Mouse (Mus musculus): ENCODE results near the gene 1700025B11Rik.
"Not testable (repeated sequence)": the region's sequence is repeated elsewhere in the genome, so short reads cannot be mapped to it uniquely, and the experiment has no call there.

Gene 1700025B11Rik

GRCm38 (mm10) chr15:77561792-77562191, at the start of gene 1700025B11Rik:
Gene 1700025B11Rik (minus strand): TSS chr15:77561892.
- no peak for DNase-seq (ENCODE audit: inconsistent age in 2 of 2, low spot score in 1 of 2)

- DNase-seq (ENCODE audit: inconsistent age in 2 of 2, low spot score in 1 of 2) = no peak
Observed at GRCm38 (mm10) chr15:77606069-77606468, 44.4 kb upstream of the 1700025B11Rik start.

GRCm38 (mm10) chr15:77598958-77599357, 37.3 kb upstream of the 1700025B11Rik start, which contains the start of gene Gm36245:
Gene Gm36245 (plus strand): TSS chr15:77599258.
- no peak for DNase-seq (ENCODE audit: inconsistent age in 2 of 2, low spot score in 1 of 2)

- DNase-seq (ENCODE audit: inconsistent age in 2 of 2, low spot score in 1 of 2) = peak in 1 of 2 experiments; percentile 32
Observed at GRCm38 (mm10) chr15:77598429-77598828, 36.7 kb upstream of the 1700025B11Rik start.

GRCm38 (mm10) chr15:77595961-77596360, 34.3 kb upstream of the 1700025B11Rik start, which contains the start of gene Apol10b:
Gene Apol10b (minus strand): TSS chr15:77596125.
- DNase-seq (ENCODE audit: inconsistent age in 2 of 2, low spot score in 1 of 2) = peak in 1 of 2 experiments; percentile 42

- DNase-seq (ENCODE audit: inconsistent age in 2 of 2, low spot score in 1 of 2) = no peak
Observed at GRCm38 (mm10) chr15:77593557-77593956, 31.9 kb upstream of the 1700025B11Rik start.

GRCm38 (mm10) chr15:77590881-77591280, 29.2 kb upstream of the 1700025B11Rik start:
- no peak for DNase-seq (ENCODE audit: inconsistent age in 2 of 2, low spot score in 1 of 2)

GRCm38 (mm10) chr15:77588981-77589380, 27.3 kb upstream of the 1700025B11Rik start:
- no peak for DNase-seq (ENCODE audit: inconsistent age in 2 of 2, low spot score in 1 of 2)

GRCm38 (mm10) chr15:77587026-77587425, 25.3 kb upstream of the 1700025B11Rik start:
- peak in 1 of 2 experiments; percentile 60 for DNase-seq (ENCODE audit: inconsistent age in 2 of 2, low spot score in 1 of 2)

- peak; percentile 8 to 32 for DNase-seq (ENCODE audit: inconsistent age in 2 of 2, low spot score in 1 of 2)
Observed at GRCm38 (mm10) chr15:77581681-77582080, 20.0 kb upstream of the 1700025B11Rik start.

GRCm38 (mm10) chr15:77579311-77579710, 17.6 kb upstream of the 1700025B11Rik start:
- no peak for DNase-seq (ENCODE audit: inconsistent age in 2 of 2, low spot score in 1 of 2)

GRCm38 (mm10) chr15:77578801-77579200, 17.1 kb upstream of the 1700025B11Rik start:
- DNase-seq (ENCODE audit: inconsistent age in 2 of 2, low spot score in 1 of 2) = no peak

GRCm38 (mm10) chr15:77563219-77563618, 1.5 kb upstream of the 1700025B11Rik start:
- peak in 1 of 2 experiments; percentile 12 for DNase-seq (ENCODE audit: inconsistent age in 2 of 2, low spot score in 1 of 2)

- not testable (repeated sequence) for DNase-seq (ENCODE audit: inconsistent age in 2 of 2, low spot score in 1 of 2)
Observed at GRCm38 (mm10) chr15:77539221-77539620, 22.5 kb downstream of the 1700025B11Rik start.

- no peak for DNase-seq (ENCODE audit: inconsistent age in 2 of 2, low spot score in 1 of 2)
Observed at GRCm38 (mm10) chr15:77533216-77533615, 28.5 kb downstream of the 1700025B11Rik start, which contains the start of gene Apol7c. Gene Apol7c (minus strand): TSS chr15:77533316.

GRCm38 (mm10) chr15:77523186-77523843, 38.4 kb downstream of the 1700025B11Rik start:
- DNase-seq (ENCODE audit: inconsistent age in 2 of 2, low spot score in 1 of 2) = peak; percentile 58 to 83

GRCm38 (mm10) chr15:77520596-77520995, 41.1 kb downstream of the 1700025B11Rik start:
- not testable (repeated sequence) for DNase-seq (ENCODE audit: inconsistent age in 2 of 2, low spot score in 1 of 2)
